Mouse (Mus musculus): ENCODE measurements around the gene Kcnt1. TPM values are rescaled to one million over a fixed set of nuclear protein-coding genes. Genes with fewer than 3 reads are reported as not detected.
"Not testable (repeated sequence)": the region's sequence is repeated elsewhere in the genome, so short reads cannot be mapped to it uniquely, and the experiment has no call there.

The Kcnt1 gene
- 14.6 and 26.8 TPM in 2 replicates for polyA plus RNA-seq (2012; rRNA removed)

- DNase-seq (ENCODE audit: low read depth) = no peak
Measured at GRCm38 (mm10) chr2:25863337-25864131, at the start of gene Kcnt1. Gene Kcnt1, plus strand, starts transcription at chr2:25863734.

GRCm38 (mm10) chr2:25815748-25816147 lies 47.8 kb upstream of the Kcnt1 start, which contains the start of gene Glt6d1:
Gene Glt6d1, minus strand, starts transcription at chr2:25815848.
- not testable (repeated sequence) for DNase-seq (ENCODE audit: low read depth)

- no peak for DNase-seq (ENCODE audit: low read depth)
Measured at GRCm38 (mm10) chr2:25822806-25823205, 40.7 kb upstream of the Kcnt1 start, which contains the start of gene Lcn9. Gene Lcn9, plus strand, starts transcription at chr2:25823153.

- no peak for DNase-seq (ENCODE audit: low read depth)
Measured at GRCm38 (mm10) chr2:25824751-25825150, 38.8 kb upstream of the Kcnt1 start.

- no peak for DNase-seq (ENCODE audit: low read depth)
Measured at GRCm38 (mm10) chr2:25828344-25828947, 35.1 kb upstream of the Kcnt1 start.

GRCm38 (mm10) chr2:25830786-25831185 lies 32.7 kb upstream of the Kcnt1 start:
- DNase-seq (ENCODE audit: low read depth) = no peak

- DNase-seq (ENCODE audit: low read depth) = no peak
Measured at GRCm38 (mm10) chr2:25836291-25836690, 27.2 kb upstream of the Kcnt1 start.

GRCm38 (mm10) chr2:25842161-25842560 lies 21.4 kb upstream of the Kcnt1 start:
- DNase-seq (ENCODE audit: low read depth) = no peak

- no peak for DNase-seq (ENCODE audit: low read depth)
Measured at GRCm38 (mm10) chr2:25842758-25843157, 20.8 kb upstream of the Kcnt1 start.

GRCm38 (mm10) chr2:25844097-25844496 lies 19.4 kb upstream of the Kcnt1 start:
- DNase-seq (ENCODE audit: low read depth) = no peak

GRCm38 (mm10) chr2:25846516-25846915 lies 17.0 kb upstream of the Kcnt1 start:
- DNase-seq (ENCODE audit: low read depth) = no peak

GRCm38 (mm10) chr2:25847226-25847625 lies 16.3 kb upstream of the Kcnt1 start, which contains the start of gene Sohlh1:
Gene Sohlh1, minus strand, starts transcription at chr2:25847248.
- no peak for DNase-seq (ENCODE audit: low read depth)

GRCm38 (mm10) chr2:25850330-25850729 lies 13.2 kb upstream of the Kcnt1 start:
- DNase-seq (ENCODE audit: low read depth) = no peak

GRCm38 (mm10) chr2:25852626-25853025 lies 10.9 kb upstream of the Kcnt1 start:
- no peak for DNase-seq (ENCODE audit: low read depth)

- DNase-seq (ENCODE audit: low read depth) = no peak
Measured at GRCm38 (mm10) chr2:25853998-25854397, 9.5 kb upstream of the Kcnt1 start.

- no peak for DNase-seq (ENCODE audit: low read depth)
Measured at GRCm38 (mm10) chr2:25859891-25860290, 3.6 kb upstream of the Kcnt1 start.

GRCm38 (mm10) chr2:25862038-25862437 lies 1.5 kb upstream of the Kcnt1 start:
- no peak for DNase-seq (ENCODE audit: low read depth)

- no peak for DNase-seq (ENCODE audit: low read depth)
Measured at GRCm38 (mm10) chr2:25862696-25863270, 751 bp upstream of the Kcnt1 start.

GRCm38 (mm10) chr2:25864230-25864629 lies 696 bp downstream of the Kcnt1 start:
- no peak for DNase-seq (ENCODE audit: low read depth)

- no peak for DNase-seq (ENCODE audit: low read depth)
Measured at GRCm38 (mm10) chr2:25865412-25865811, 1.9 kb downstream of the Kcnt1 start.

- DNase-seq (ENCODE audit: low read depth) = no peak
Measured at GRCm38 (mm10) chr2:25866656-25867055, 3.1 kb downstream of the Kcnt1 start.

GRCm38 (mm10) chr2:25877250-25877735 lies 13.8 kb downstream of the Kcnt1 start:
- DNase-seq (ENCODE audit: low read depth) = no peak
